Mouse (Mus musculus) liver, embryonic 15.5 days (tissue): ENCODE measurements at regions not wholly inside any gene's neighbourhood (a gene's known extent, or its start where the extent isn't known, plus 50 kb on each side); places are given as distances from the start of the nearest gene placed in this dataset.
"Not testable (repeated sequence)": the region's sequence is repeated elsewhere in the genome, so short reads cannot be mapped to it uniquely, and the experiment has no call there.

ENCODE experiments used
- ATAC-seq: fragments of 200-750 bp; cut with Nextera tagmentation; 2 replicates; pipeline ENCODE4 v1.8.0; 2017; ENCODE audit warnings: moderate number of reproducible peaks, mild to moderate bottlenecking, moderate library complexity; ENCODE audit not compliant: insufficient read depth
- H3K27ac ChIP-seq: fragments of 300-500 bp; sonication (generic); replicated peaks from 2 replicates; pipeline ENCODE4 v1.5.1; 2015; ENCODE audit warnings: mild to moderate bottlenecking, inconsistent platforms
- H3K27me3 ChIP-seq: fragments of 300-500 bp; sonication (generic); 2 replicates; pipeline ENCODE4 v1.6.1; 2015; ENCODE audit warnings: mild to moderate bottlenecking, inconsistent platforms
- H3K36me3 ChIP-seq: fragments of 300-500 bp; sonication (generic); replicated peaks from 2 replicates; pipeline ENCODE4 v1.6.1; 2015; ENCODE audit warnings: moderate library complexity, mild to moderate bottlenecking, inconsistent platforms
- H3K4me1 ChIP-seq: fragments of 300-500 bp; sonication (generic); replicated peaks from 2 replicates; pipeline ENCODE4 v1.6.1; 2015; ENCODE audit warnings: inconsistent platforms
- H3K4me2 ChIP-seq: fragments of 300-500 bp; sonication (generic); 2 replicates; pipeline ENCODE4 v1.6.1; 2015; ENCODE audit warnings: moderate library complexity, mild to moderate bottlenecking, inconsistent platforms
- H3K4me3 ChIP-seq: fragments of 300-500 bp; sonication (generic); replicated peaks from 2 replicates; pipeline ENCODE4 v1.5.1; 2015; ENCODE audit warnings: mild to moderate bottlenecking, inconsistent platforms
- H3K9ac ChIP-seq: fragments of 300-500 bp; sonication (generic); 2 replicates; pipeline ENCODE4 v1.6.1; 2015; ENCODE audit warnings: moderate library complexity, mild to moderate bottlenecking, inconsistent platforms
- H3K9me3 ChIP-seq: fragments of 300-500 bp; sonication (generic); replicated peaks from 2 replicates; pipeline ENCODE4 v1.6.1; 2016; ENCODE audit warnings: inconsistent platforms
- WGBS: fragments of 180-500 bp; shearing (Covaris S2); methylation state at CpG from one replicate; pipeline ENCODE4 v1.1.7; 2015; ENCODE audit warnings: mixed read lengths; ENCODE audit not compliant: insufficient replicate concordance; 5-methylcytosine and 5-hydroxymethylcytosine counted together

- WGBS: 45% methylated on average over 4 of the region's 4 CpGs
- not testable (repeated sequence) for ATAC-seq, H3K27me3 ChIP-seq
Measured at GRCm38 (mm10) chr12:115566878-115567277, 480.6 kb upstream of the Zfp386 start.

GRCm38 (mm10) chr12:115592985-115593384 is 454.5 kb upstream of the Zfp386 start:
- not testable (repeated sequence) for H3K9ac ChIP-seq, ATAC-seq, H3K9me3 ChIP-seq, H3K4me2 ChIP-seq, H3K27me3 ChIP-seq, H3K27ac ChIP-seq, H3K4me1 ChIP-seq, H3K4me3 ChIP-seq, H3K36me3 ChIP-seq
- WGBS: 60% methylated on average over 4 of the region's 4 CpGs

More at GRCm38 (mm10) chr12:115566878-115567277, 480.6 kb upstream of the Zfp386 start:
- not testable (repeated sequence) for H3K4me3 ChIP-seq, H3K4me1 ChIP-seq, H3K4me2 ChIP-seq, H3K9ac ChIP-seq, H3K27ac ChIP-seq, H3K9me3 ChIP-seq, H3K36me3 ChIP-seq

- 51% methylated on average over 2 of the region's 2 CpGs for WGBS
- Histone ChIP-seq H3K27ac (no peak overlapping the region), H3K4me3 (no peak overlapping the region), H3K9ac (no peak overlapping the region), H3K4me2 (no peak overlapping the region), H3K4me1 (no peaks in the 10 kb centered on the region), H3K9me3 (no peaks in the 10 kb centered on the region), H3K36me3 (no peaks in the 10 kb centered on the region), H3K27me3 (no peaks in the 10 kb centered on the region)
- ATAC-seq: no peak
Measured at GRCm38 (mm10) chr12:115603763-115604162, 443.8 kb upstream of the Zfp386 start.

DNA sequence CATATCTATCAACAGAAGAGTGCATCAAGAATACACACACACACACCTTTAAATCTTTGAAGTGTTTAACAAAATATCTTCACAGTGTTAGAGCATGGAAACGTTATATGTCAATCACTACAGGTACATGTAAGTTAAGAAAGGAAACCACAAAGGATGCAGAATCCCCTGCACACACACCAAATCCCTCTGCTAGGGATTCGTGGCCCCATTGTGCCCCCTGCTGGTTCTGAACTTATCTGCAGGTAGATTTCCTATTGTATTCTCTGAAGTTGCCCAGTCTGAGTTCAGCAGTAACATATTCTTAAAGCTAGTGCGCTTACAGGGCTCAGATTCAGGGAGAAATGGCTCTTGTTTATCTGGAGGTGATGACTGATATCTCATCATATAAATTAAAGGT is 442.6 kb upstream of the Zfp386 start:
- no peak overlapping the region for H3K9ac ChIP-seq
- H3K27me3 ChIP-seq: no peaks in the 10 kb centered on the region
- H3K36me3 ChIP-seq: no peaks in the 10 kb centered on the region
- no peak for ATAC-seq
- no peak overlapping the region for H3K27ac ChIP-seq
- no peaks in the 10 kb centered on the region for H3K4me1 ChIP-seq
- H3K4me2 ChIP-seq: no peak overlapping the region
- H3K9me3 ChIP-seq: no peaks in the 10 kb centered on the region
- 34% methylated on average over 3 of the region's 3 CpGs for WGBS
- no peak overlapping the region for H3K4me3 ChIP-seq

- not testable (repeated sequence) for H3K9ac ChIP-seq, H3K27me3 ChIP-seq, H3K4me2 ChIP-seq, H3K4me3 ChIP-seq, H3K27ac ChIP-seq, H3K9me3 ChIP-seq, ATAC-seq, H3K36me3 ChIP-seq, H3K4me1 ChIP-seq
- WGBS: 50% methylated on average over 1 of the region's 1 CpGs
Measured at GRCm38 (mm10) chr12:115622564-115623233, 424.8 kb upstream of the Zfp386 start.

- H3K4me1 ChIP-seq: no peaks in the 10 kb centered on the region
- no peaks in the 10 kb centered on the region for H3K9me3 ChIP-seq
- 48% methylated on average over 3 of the region's 3 CpGs for WGBS
- H3K4me3 ChIP-seq: no peak overlapping the region
- no peak overlapping the region for H3K27ac ChIP-seq
- H3K36me3 ChIP-seq: no peaks in the 10 kb centered on the region
- no peaks in the 10 kb centered on the region for H3K27me3 ChIP-seq
- no peak for ATAC-seq
- H3K4me2 ChIP-seq: no peak overlapping the region
- H3K9ac ChIP-seq: no peak overlapping the region
Measured at GRCm38 (mm10) chr12:115624221-115624620, 423.3 kb upstream of the Zfp386 start.

DNA sequence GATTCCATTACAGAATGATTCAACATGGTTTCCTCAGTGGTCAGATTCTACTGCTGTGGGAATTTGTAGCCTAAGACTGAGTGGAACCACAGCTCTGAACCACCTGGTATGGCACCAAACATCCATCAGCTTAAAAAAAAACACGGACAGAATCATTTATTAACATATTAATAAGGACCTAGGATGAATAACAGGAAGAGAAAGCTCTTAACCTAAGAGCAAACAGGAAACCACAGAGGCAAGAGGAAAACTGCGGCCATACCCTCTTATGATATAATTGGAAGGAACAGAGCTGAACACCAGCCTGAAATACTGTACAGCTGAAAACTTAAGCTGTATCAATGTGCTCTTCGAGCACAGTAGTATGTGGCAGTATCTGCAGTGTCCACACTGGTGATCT is 399.9 kb upstream of the Zfp386 start:
- 37% methylated on average over 3 of the region's 3 CpGs for WGBS
- no peaks in the 10 kb centered on the region for H3K9me3 ChIP-seq
- H3K4me1 ChIP-seq: no peaks in the 10 kb centered on the region
- H3K4me3 ChIP-seq: no peak overlapping the region
- no peaks in the 10 kb centered on the region for H3K27me3 ChIP-seq
- no peak for ATAC-seq
- no peaks in the 10 kb centered on the region for H3K36me3 ChIP-seq
- H3K27ac ChIP-seq: no peak overlapping the region
- no peak overlapping the region for H3K9ac ChIP-seq
- no peak overlapping the region for H3K4me2 ChIP-seq

DNA sequence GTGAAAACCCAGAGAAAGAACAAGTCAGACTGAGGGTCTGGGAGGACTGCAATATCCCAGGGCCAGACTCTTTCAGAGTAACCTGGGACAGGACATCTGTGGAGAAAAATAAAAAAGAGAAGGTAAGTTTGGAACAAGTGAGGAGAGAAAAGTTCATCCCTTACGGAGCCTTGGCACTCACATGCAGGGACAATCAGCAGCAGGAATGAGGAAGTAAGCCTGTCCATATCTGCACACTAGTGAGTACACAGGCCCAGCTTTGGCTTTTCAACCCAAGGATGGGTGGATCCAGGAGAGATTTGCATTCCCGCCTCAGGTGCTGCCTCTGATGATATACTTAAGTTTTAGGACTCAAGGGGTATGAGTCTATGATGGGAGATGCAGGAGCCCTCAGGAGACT is 399.4 kb upstream of the Zfp386 start:
- ATAC-seq: not testable (repeated sequence)

GRCm38 (mm10) chr12:115655781-115656180 is 391.7 kb upstream of the Zfp386 start:
- Histone ChIP-seq H3K36me3 (no peaks in the 10 kb centered on the region), H3K4me1 (no peaks in the 10 kb centered on the region), H3K4me3 (no peak overlapping the region), H3K27me3 (no peaks in the 10 kb centered on the region), H3K9ac (no peak overlapping the region), H3K4me2 (no peak overlapping the region), H3K27ac (no peak overlapping the region), H3K9me3 (no peaks in the 10 kb centered on the region)
- no peak for ATAC-seq
- 49% methylated on average over 1 of the region's 1 CpGs for WGBS

More for the DNA sequence above, 399.4 kb upstream of the Zfp386 start:
- H3K9me3 ChIP-seq, H3K4me1 ChIP-seq, H3K27me3 ChIP-seq, H3K27ac ChIP-seq, H3K4me3 ChIP-seq, H3K36me3 ChIP-seq, H3K4me2 ChIP-seq, H3K9ac ChIP-seq: not testable (repeated sequence)
- 61% methylated on average over 2 of the region's 2 CpGs for whole genome bisulfite sequencing

DNA sequence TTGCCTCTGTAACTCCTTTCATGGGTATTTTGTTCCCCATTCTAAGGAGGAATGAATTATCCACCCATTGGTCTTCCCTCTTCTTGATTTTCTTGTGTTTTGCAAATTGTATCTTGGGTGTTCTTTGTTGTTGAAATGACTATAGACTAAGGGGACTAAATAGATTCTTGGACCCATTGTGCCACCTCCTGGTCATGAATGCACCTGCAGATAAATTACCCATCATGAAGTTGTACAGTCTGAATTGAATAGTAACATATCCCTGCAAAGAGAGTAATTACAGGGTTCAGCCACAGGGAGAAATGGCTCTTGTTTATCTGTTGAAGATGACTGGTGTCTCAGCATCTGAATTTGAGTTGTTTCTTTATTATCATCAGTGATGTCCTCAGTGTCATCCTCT is 383.4 kb upstream of the Zfp386 start:
- not testable (repeated sequence) for H3K4me2 ChIP-seq, H3K9ac ChIP-seq, H3K4me1 ChIP-seq, H3K9me3 ChIP-seq, H3K36me3 ChIP-seq, H3K27ac ChIP-seq, H3K27me3 ChIP-seq, H3K4me3 ChIP-seq, ATAC-seq

DNA sequence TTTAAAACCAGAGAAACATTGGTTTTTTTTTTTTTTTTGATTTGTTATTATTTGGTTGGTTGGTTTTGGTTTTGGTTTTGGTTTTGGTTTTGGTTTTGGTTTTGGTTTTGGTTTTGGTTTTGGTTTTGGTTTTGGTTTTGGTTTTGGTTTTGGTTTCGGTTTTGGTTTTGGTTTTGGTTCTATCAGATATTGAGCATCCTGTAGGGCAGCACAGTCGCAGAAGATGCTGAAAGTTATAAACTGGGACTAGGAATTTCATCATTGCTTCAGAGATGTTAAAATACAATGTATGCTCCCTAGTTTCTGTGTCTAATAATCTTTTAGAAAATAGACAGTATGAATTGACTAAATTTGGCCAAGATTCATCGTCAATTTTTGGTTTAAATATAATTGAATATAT is 375.8 kb upstream of the Zfp386 start:
- not testable (repeated sequence) for H3K27me3 ChIP-seq, H3K36me3 ChIP-seq, H3K9me3 ChIP-seq, H3K27ac ChIP-seq, H3K9ac ChIP-seq, H3K4me1 ChIP-seq, H3K4me2 ChIP-seq, ATAC-seq, H3K4me3 ChIP-seq
- 49% methylated on average over 3 of the region's 3 CpGs for WGBS

- H3K27ac ChIP-seq: no peak overlapping the region
- no peak overlapping the region for H3K9ac ChIP-seq
- no peaks in the 10 kb centered on the region for H3K36me3 ChIP-seq
- 73% methylated on average over 1 of the region's 1 CpGs for WGBS
- no peak for ATAC-seq
- no peaks in the 10 kb centered on the region for H3K27me3 ChIP-seq
- H3K4me3 ChIP-seq: no peak overlapping the region
- H3K4me2 ChIP-seq: no peak overlapping the region
- no peaks in the 10 kb centered on the region for H3K4me1 ChIP-seq
- H3K9me3 ChIP-seq: no peaks in the 10 kb centered on the region
Measured at GRCm38 (mm10) chr12:115691801-115692200, 355.7 kb upstream of the Zfp386 start.
